Mouse (Mus musculus) MEL (cell line): ENCODE data around the gene 6430550D23Rik.

Experiments used
- CTCF ChIP-seq, 3 experiments: IDR thresholded peaks in 2 of 3; conservative IDR thresholded peaks in 1 of 3; 2 replicates each; pipeline ENCODE4 v1.5.1; 2011 to 2012; ENCODE audit warnings: low read length in 3 of 3, low read depth in 2 of 3, mild to moderate bottlenecking in 2 of 3, improper control_type of control experiment in 1 of 3, inconsistent platforms in 1 of 3, mixed read lengths in 1 of 3, moderate library complexity in 1 of 3; ENCODE audit not compliant: control insufficient read depth in 1 of 3, insufficient read depth in 1 of 3, poor library complexity in 1 of 3, severe bottlenecking in 1 of 3
- EP300 ChIP-seq, 2 experiments: IDR thresholded peaks; 2 replicates each; pipeline ENCODE4 v1.6.1; 2011; ENCODE audit warnings: improper control_type of control experiment in 2 of 2, low read length in 2 of 2, low read depth in 1 of 2, mild to moderate bottlenecking in 1 of 2
- MAX ChIP-seq: IDR thresholded peaks from 2 replicates; pipeline ENCODE4 v1.6.1; 2011; ENCODE audit warnings: low read length, improper control_type of control experiment
- RCOR1 ChIP-seq: IDR thresholded peaks from 2 replicates; pipeline ENCODE4 v1.6.1; 2012; ENCODE audit warnings: low read depth, mild to moderate bottlenecking, inconsistent platforms, low read length, improper control_type of control experiment
- TAL1 ChIP-seq: IDR thresholded peaks from 2 replicates; pipeline ENCODE4 v1.6.1; 2012; ENCODE audit warnings: mild to moderate bottlenecking, inconsistent platforms, low read length, moderate library complexity, mixed read lengths

DNA sequence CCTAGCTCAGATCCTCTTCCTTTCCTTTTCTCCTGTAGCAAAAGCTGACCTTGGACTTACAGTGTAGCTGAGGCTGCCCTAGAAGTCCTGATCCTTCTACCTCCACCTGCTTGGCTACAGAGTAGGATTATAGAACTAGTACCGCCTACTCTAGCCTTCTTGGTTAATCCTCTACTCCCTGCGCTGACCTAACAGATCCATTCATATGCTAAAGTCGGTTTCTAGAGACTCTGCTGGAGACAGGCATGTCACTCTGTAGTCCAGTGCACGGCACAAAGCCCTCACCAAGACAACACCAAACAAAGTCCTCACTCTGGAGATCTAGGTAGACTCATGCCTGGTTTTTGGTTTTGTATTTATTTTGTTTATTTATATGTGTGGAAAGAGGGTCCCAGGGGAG lies 61.3 kb downstream of the 6430550D23Rik start:
- TF ChIP-seq EP300 (IDR thresholded peaks at IDR 0.05; ENCODE audit: low read depth in 1 of 2, low read length in 2 of 2) (no peak), MAX (no peak), RCOR1 (no peak), TAL1 (no peak), CTCF (IDR thresholded peaks at IDR 0.05 in 2 of 3, conservative IDR thresholded peaks at IDR 0.05 in 1 of 3; ENCODE audit: control insufficient read depth in 1 of 3, insufficient read depth in 1 of 3, low read depth in 2 of 3, low read length in 3 of 3, poor library complexity in 1 of 3, severe bottlenecking in 1 of 3) (no peak)
